Mouse (Mus musculus) neural tube, embryonic 13.5 days (tissue): ENCODE data around the gene Ccl7. TPM values are rescaled to one million over a fixed set of nuclear protein-coding genes. Genes with fewer than 3 reads are reported as not detected.

Experiments
- ATAC-seq: fragments of 200-750 bp; cut with Nextera tagmentation; 2 replicates; pipeline ENCODE4 v1.8.0; 2017; ENCODE audit warnings: low read depth, mild to moderate bottlenecking, moderate TSS enrichment, moderate library complexity
- H3K27ac ChIP-seq: fragments of 300-500 bp; sonication (generic); replicated peaks from 2 replicates; pipeline ENCODE4 v1.5.1; 2015; ENCODE audit warnings: moderate library complexity, mild to moderate bottlenecking, inconsistent platforms
- H3K27me3 ChIP-seq: fragments of 300-500 bp; sonication (generic); 2 replicates; pipeline ENCODE4 v1.6.1; 2015; ENCODE audit warnings: mild to moderate bottlenecking, inconsistent platforms
- H3K36me3 ChIP-seq: fragments of 300-500 bp; sonication (generic); 2 replicates; pipeline ENCODE4 v1.6.1; 2015; ENCODE audit warnings: mild to moderate bottlenecking, inconsistent platforms
- H3K4me1 ChIP-seq: fragments of 300-500 bp; sonication (generic); replicated peaks from 2 replicates; pipeline ENCODE4 v1.6.1; 2015; ENCODE audit warnings: inconsistent platforms
- H3K4me2 ChIP-seq: fragments of 300-500 bp; sonication (generic); 2 replicates; pipeline ENCODE4 v1.6.1; 2015; ENCODE audit warnings: inconsistent platforms, mild to moderate bottlenecking, moderate library complexity
- H3K4me3 ChIP-seq: fragments of 300-500 bp; sonication (generic); 2 replicates; pipeline ENCODE4 v1.5.1; 2015; ENCODE audit warnings: mild to moderate bottlenecking, inconsistent platforms
- H3K9ac ChIP-seq: fragments of 300-500 bp; sonication (generic); 2 replicates; pipeline ENCODE4 v1.6.1; 2015; ENCODE audit warnings: moderate library complexity, mild to moderate bottlenecking, inconsistent platforms
- H3K9me3 ChIP-seq: fragments of 300-500 bp; sonication (generic); 2 replicates; pipeline ENCODE4 v1.6.1; 2016; ENCODE audit warnings: inconsistent platforms
- WGBS: fragments of 180-500 bp; shearing (Covaris S2); methylation state at CpG from one replicate; pipeline ENCODE4 v1.1.7; 2015; 5-methylcytosine and 5-hydroxymethylcytosine counted together
- polyA plus RNA-seq: library from polyadenylated mRNA; unstranded; fragments of >200 nt; fragmentation: Nextera tagmentation; extraction: Ambion mirVana; gene quantifications from 2 replicates; pipeline ENCODE4 v1.2.1, GENCODE M21; 2015

The Ccl7 gene
- polyA plus RNA-seq, 1 experiment from 2014 or later = 1.3 TPM

- no peak for ATAC-seq
- Histone ChIP-seq H3K27me3 (no peaks in the 10 kb centered on the region), H3K4me3 (no peak overlapping the region), H3K27ac (no peak overlapping the region), H3K36me3 (no peaks in the 10 kb centered on the region), H3K4me2 (no peak overlapping the region), H3K4me1 (no peaks in the 10 kb centered on the region), H3K9me3 (no peaks in the 10 kb centered on the region), H3K9ac (no peak overlapping the region)
- 79% methylated on average over 3 of the region's 3 CpGs for WGBS
Measured at GRCm38 (mm10) chr11:82016181-82016780, 29.2 kb upstream of the Ccl7 start.

- WGBS = 21% methylated on average over 2 of the region's 2 CpGs
- no peaks in the 10 kb centered on the region for H3K4me1 ChIP-seq
- ATAC-seq = no peak
Measured at GRCm38 (mm10) chr11:82019389-82019788, 26.1 kb upstream of the Ccl7 start.

GRCm38 (mm10) chr11:82019793-82020192, 25.7 kb upstream of the Ccl7 start:
- ATAC-seq = no peak
- H3K36me3 ChIP-seq = no peaks in the 10 kb centered on the region
- no peak overlapping the region for H3K27ac ChIP-seq
- no peaks in the 10 kb centered on the region for H3K27me3 ChIP-seq
- H3K9me3 ChIP-seq = no peaks in the 10 kb centered on the region
- no peaks in the 10 kb centered on the region for H3K4me1 ChIP-seq
- no peak overlapping the region for H3K4me2 ChIP-seq
- H3K4me3 ChIP-seq = no peak overlapping the region
- H3K9ac ChIP-seq = no peak overlapping the region

More at GRCm38 (mm10) chr11:82019389-82019788, 26.1 kb upstream of the Ccl7 start:
- Histone ChIP-seq H3K9ac (no peak overlapping the region), H3K9me3 (no peaks in the 10 kb centered on the region), H3K27me3 (no peaks in the 10 kb centered on the region), H3K36me3 (no peaks in the 10 kb centered on the region), H3K4me2 (no peak overlapping the region), H3K27ac (no peak overlapping the region), H3K4me3 (no peak overlapping the region)

- Histone ChIP-seq H3K27me3 (no peaks in the 10 kb centered on the region), H3K4me2 (no peak overlapping the region), H3K9ac (no peak overlapping the region), H3K9me3 (no peaks in the 10 kb centered on the region), H3K36me3 (no peaks in the 10 kb centered on the region), H3K4me1 (no peaks in the 10 kb centered on the region), H3K27ac (no peak overlapping the region), H3K4me3 (no peak overlapping the region)
- no peak for ATAC-seq
- 73% methylated on average over 3 of the region's 3 CpGs for WGBS
Measured at GRCm38 (mm10) chr11:82021406-82021805, 24.1 kb upstream of the Ccl7 start.

- no peaks in the 10 kb centered on the region for H3K4me1 ChIP-seq
- no peak overlapping the region for H3K27ac ChIP-seq
- no peaks in the 10 kb centered on the region for H3K9me3 ChIP-seq
- no peak overlapping the region for H3K9ac ChIP-seq
- H3K4me2 ChIP-seq = no peak overlapping the region
- ATAC-seq = no peak
- 91% methylated on average over 6 of the region's 6 CpGs for WGBS
- no peak overlapping the region for H3K4me3 ChIP-seq
- no peaks in the 10 kb centered on the region for H3K27me3 ChIP-seq
- no peaks in the 10 kb centered on the region for H3K36me3 ChIP-seq
Measured at GRCm38 (mm10) chr11:82022504-82023056, 22.9 kb upstream of the Ccl7 start.

GRCm38 (mm10) chr11:82023769-82024168, 21.7 kb upstream of the Ccl7 start:
- ATAC-seq = no peak
- WGBS = 82% methylated on average over 4 of the region's 4 CpGs
- Histone ChIP-seq H3K27ac (no peak overlapping the region), H3K9me3 (no peaks in the 10 kb centered on the region), H3K36me3 (no peaks in the 10 kb centered on the region), H3K9ac (no peak overlapping the region), H3K27me3 (no peaks in the 10 kb centered on the region), H3K4me3 (no peak overlapping the region), H3K4me1 (no peaks in the 10 kb centered on the region), H3K4me2 (no peak overlapping the region)

GRCm38 (mm10) chr11:82030171-82030570, 15.3 kb upstream of the Ccl7 start:
- Histone ChIP-seq H3K9me3 (no peaks in the 10 kb centered on the region), H3K9ac (no peak overlapping the region), H3K4me1 (peaks cover 20% of the 10 kb centered on the region), H3K27ac (no peak overlapping the region), H3K4me2 (no peak overlapping the region), H3K36me3 (no peaks in the 10 kb centered on the region), H3K4me3 (no peak overlapping the region), H3K27me3 (no peaks in the 10 kb centered on the region)
- WGBS = 76% methylated on average over 2 of the region's 2 CpGs
- no peak for ATAC-seq

- H3K4me3 ChIP-seq = no peak overlapping the region
- H3K9me3 ChIP-seq = no peaks in the 10 kb centered on the region
- H3K36me3 ChIP-seq = no peaks in the 10 kb centered on the region
- peaks cover 26% of the 10 kb centered on the region for H3K4me1 ChIP-seq
- H3K4me2 ChIP-seq = no peak overlapping the region
- H3K27me3 ChIP-seq = no peaks in the 10 kb centered on the region
- no peak overlapping the region for H3K27ac ChIP-seq
- ATAC-seq = no peak
- no peak overlapping the region for H3K9ac ChIP-seq
Measured at GRCm38 (mm10) chr11:82032136-82032535, 13.4 kb upstream of the Ccl7 start.

- Histone ChIP-seq H3K27me3 (no peaks in the 10 kb centered on the region), H3K9ac (no peak overlapping the region), H3K27ac (peak overlapping the region; percentile 63), H3K4me3 (no peak overlapping the region), H3K4me2 (no peak overlapping the region), H3K4me1 (peaks cover 26% of the 10 kb centered on the region), H3K9me3 (no peaks in the 10 kb centered on the region), H3K36me3 (no peaks in the 10 kb centered on the region)
- no peak for ATAC-seq
- 29% methylated on average over 8 of the region's 8 CpGs for WGBS
Measured at GRCm38 (mm10) chr11:82032678-82033344, 12.7 kb upstream of the Ccl7 start.

GRCm38 (mm10) chr11:82034446-82034845, 11.1 kb upstream of the Ccl7 start:
- H3K4me3 ChIP-seq = no peak overlapping the region
- no peaks in the 10 kb centered on the region for H3K9me3 ChIP-seq
- H3K4me2 ChIP-seq = no peak overlapping the region
- no peaks in the 10 kb centered on the region for H3K36me3 ChIP-seq
- WGBS = 91% methylated on average over 7 of the region's 7 CpGs
- H3K9ac ChIP-seq = no peak overlapping the region
- no peak for ATAC-seq
- H3K4me1 ChIP-seq = peaks cover 36% of the 10 kb centered on the region
- H3K27ac ChIP-seq = no peak overlapping the region
- no peaks in the 10 kb centered on the region for H3K27me3 ChIP-seq

GRCm38 (mm10) chr11:82035356-82035755, 10.2 kb upstream of the Ccl7 start, which contains the start of gene Ccl2:
Gene Ccl2, plus strand, starts transcription at chr11:82035571.
- 46% methylated on average over 5 of the region's 5 CpGs for WGBS
- Histone ChIP-seq H3K4me1 (peaks cover 43% of the 10 kb centered on the region), H3K27me3 (no peaks in the 10 kb centered on the region), H3K9ac (no peak within 1 kb of the TSS), H3K4me2 (no peak within 1 kb of the TSS), H3K4me3 (no peak within 1 kb of the TSS), H3K27ac (no peak within 1 kb of the TSS), H3K36me3 (no peaks in the 10 kb centered on the region), H3K9me3 (no peaks in the 10 kb centered on the region)
- no peak for ATAC-seq

- WGBS = 92% methylated on average over 2 of the region's 2 CpGs
- Histone ChIP-seq H3K4me3 (no peak overlapping the region), H3K27me3 (no peaks in the 10 kb centered on the region), H3K27ac (no peak overlapping the region), H3K36me3 (no peaks in the 10 kb centered on the region), H3K9me3 (no peaks in the 10 kb centered on the region), H3K4me1 (peaks cover 43% of the 10 kb centered on the region), H3K9ac (no peak overlapping the region), H3K4me2 (no peak overlapping the region)
- ATAC-seq = no peak
Measured at GRCm38 (mm10) chr11:82035857-82036256, 9.7 kb upstream of the Ccl7 start.

- H3K4me1 ChIP-seq = peaks cover 29% of the 10 kb centered on the region
- no peak within 1 kb of the TSS for H3K27ac ChIP-seq
- no peak within 1 kb of the TSS for H3K4me3 ChIP-seq
- H3K4me2 ChIP-seq = no peak within 1 kb of the TSS
- H3K36me3 ChIP-seq = no peaks in the 10 kb centered on the region
- no peak within 1 kb of the TSS for H3K9ac ChIP-seq
- H3K9me3 ChIP-seq = no peaks in the 10 kb centered on the region
- H3K27me3 ChIP-seq = no peaks in the 10 kb centered on the region
- 50% methylated on average over 2 of the region's 2 CpGs for WGBS
- ATAC-seq = no peak
Measured at GRCm38 (mm10) chr11:82038535-82038934, 7.0 kb upstream of the Ccl7 start, which contains the start of gene Gm17268. Gene Gm17268, minus strand, starts transcription at chr11:82038562.
